Mouse (Mus musculus) cerebellum, adult 8-10 months (tissue): ENCODE data around the gene Clasrp.

Experiments
- DNase-seq: peaks from one replicate; pipeline ENCODE4 v3.0.0; 2022

Clasrp gene

DNA sequence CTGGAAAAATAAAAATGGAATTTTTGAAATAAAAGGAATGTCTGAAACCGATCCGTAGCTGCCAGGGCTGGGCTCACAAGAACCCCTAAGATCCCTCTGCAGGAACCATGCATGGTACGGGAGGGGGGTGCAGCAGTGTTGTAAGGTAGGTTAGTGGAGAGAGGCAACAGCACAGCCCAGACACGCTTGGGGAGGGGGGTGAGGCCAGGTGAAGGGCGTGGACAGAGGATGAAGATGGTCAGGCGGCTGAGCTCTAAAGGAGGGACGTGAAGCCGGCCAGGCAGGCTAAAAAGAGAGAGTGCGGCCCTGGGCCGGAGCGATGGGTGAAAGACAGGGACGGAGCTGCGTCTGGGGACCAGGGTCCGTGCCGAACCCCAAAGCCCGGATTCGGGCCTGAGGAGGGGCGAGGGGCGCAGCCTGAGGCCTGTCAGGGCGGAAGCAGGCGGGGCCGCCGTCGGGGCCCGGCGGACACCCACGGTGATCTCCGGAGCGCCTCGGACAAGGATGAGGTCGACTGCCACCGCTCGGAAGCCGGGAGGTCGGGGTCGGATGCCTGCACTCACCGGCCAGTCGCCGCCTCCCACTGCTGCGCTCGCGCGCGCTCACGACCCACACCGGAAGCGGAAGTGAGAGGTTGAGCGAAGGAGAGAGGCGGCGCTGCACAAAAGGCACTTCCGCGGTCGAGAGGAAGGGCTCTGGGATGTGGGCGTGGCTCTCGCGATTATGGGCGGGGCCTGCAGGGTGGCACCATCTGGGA is at the start of gene Clasrp:
Gene Clasrp, minus strand, starts transcription at position 638 of the 757 bp plus-strand sequence.
- peak; percentile 95 for DNase-seq

GRCm38 (mm10) chr7:19652614-19653013 is 48.3 kb upstream of the Clasrp start:
- no peak for DNase-seq

GRCm38 (mm10) chr7:19651063-19651786 is 46.9 kb upstream of the Clasrp start:
- no peak for DNase-seq

DNA sequence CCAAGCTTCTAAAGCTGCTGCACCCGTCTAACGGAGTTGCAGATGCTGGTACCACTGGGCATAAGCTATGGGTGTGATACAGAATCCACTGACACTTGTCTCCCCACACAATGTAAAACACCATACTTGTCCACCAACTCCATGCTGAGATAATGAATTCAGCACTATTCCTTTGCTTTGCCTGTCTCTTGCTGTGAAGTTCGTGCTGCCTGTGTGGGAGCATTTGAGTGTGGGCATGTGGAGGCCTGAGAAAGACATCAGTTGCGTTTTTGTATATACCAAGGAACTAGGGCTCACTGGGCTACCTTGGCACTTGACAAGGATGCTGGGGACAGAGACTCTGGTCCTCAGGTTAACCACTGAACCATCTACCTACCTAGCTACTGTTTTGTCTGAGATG is 36.9 kb upstream of the Clasrp start:
- DNase-seq = no peak

GRCm38 (mm10) chr7:19635074-19635827 is 31.0 kb upstream of the Clasrp start:
- DNase-seq = no peak

- no peak for DNase-seq
Measured at GRCm38 (mm10) chr7:19634591-19634990, 30.3 kb upstream of the Clasrp start.

GRCm38 (mm10) chr7:19633855-19634254 is 29.6 kb upstream of the Clasrp start:
- no peak for DNase-seq

DNA sequence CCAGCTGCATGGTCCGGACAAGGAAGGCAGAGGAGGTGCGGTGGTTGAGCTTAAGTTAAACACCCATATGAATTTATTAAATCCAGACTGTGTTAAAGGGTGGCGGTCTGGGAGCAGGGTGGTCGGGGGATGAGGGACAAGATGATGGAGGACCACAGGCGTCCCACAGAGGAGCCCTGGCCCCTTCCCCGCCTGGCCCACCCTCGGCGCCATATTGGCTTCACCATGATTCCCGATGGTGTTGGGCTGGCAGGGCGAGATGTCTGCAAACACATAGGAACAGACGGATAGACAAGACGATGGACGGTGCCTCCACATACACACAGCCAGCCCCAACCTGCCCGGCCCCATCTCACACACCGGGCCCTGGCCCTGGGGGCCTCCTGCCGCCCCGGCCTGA is 28.9 kb upstream of the Clasrp start:
- DNase-seq = no peak

- DNase-seq = no peak
Measured at GRCm38 (mm10) chr7:19632720-19633119, 28.4 kb upstream of the Clasrp start.

- no peak for DNase-seq
Measured at GRCm38 (mm10) chr7:19632275-19632674, 28.0 kb upstream of the Clasrp start.

DNA sequence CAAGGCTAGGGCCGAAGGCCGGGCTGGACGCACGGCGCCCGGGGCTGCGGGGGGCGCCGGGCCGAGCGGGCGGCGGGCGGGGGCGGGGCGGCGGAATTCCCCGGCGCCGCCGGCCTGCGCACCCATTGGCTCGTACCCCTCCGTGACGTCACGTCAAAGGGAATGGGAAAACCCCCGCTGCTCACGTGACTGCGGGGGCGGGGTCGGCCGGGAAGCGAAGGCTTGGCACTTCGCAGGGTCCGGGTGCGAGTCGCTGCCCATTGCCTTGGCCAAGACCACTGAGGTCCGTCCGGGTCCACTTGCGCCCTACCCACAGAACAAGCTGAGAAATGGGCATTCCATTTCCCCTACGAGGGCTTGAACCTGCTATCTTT is 25.1 kb upstream of the Clasrp start, which contains the start of gene Relb:
Gene Relb, minus strand, starts transcription at position 78 of the 374 bp plus-strand sequence.
- peak; percentile 85 for DNase-seq

DNA sequence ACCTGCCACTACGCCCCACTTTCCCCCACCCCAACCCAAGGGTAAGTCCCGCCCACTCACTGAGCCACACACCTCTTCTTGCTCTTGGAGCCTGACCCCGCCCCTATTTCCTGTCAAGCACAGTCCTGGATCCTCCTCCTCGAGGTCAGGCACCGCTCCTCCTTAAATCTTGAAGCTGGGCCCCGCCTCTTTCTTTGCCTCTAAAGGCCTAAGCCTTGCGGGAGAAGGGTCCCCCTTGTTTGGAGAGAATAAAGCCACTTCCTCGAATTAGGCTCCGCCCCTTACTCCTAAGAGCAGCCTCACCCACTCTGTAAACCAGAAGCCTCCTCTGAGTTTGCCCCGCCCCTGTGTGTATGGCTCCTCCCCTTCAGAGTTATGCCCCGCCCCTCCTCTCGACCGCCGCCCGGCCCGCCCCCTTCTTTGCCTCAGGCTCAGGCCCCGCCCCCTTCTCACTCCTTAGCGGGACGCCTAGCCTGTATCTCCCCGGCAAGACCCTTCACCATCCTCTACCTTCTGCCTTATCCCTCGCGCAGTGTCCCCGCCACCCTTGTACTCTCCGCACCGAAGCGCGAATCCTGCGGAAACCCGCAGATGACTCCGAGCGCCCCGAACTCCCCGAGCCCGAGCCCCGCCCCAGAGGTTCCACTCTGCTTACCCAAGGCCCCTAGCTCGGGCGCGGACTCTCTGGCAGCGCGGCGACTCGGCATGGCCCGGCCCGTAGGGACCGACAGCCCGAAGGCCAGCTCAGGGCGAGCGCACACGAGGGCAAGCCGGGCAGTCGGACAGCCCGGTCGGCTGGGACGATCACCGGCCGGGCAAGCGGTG is 24.5 kb upstream of the Clasrp start:
- DNase-seq = peak; percentile 81

- no peak for DNase-seq
Measured at GRCm38 (mm10) chr7:19628192-19628535, 23.9 kb upstream of the Clasrp start.

- DNase-seq = no peak
Measured at GRCm38 (mm10) chr7:19627721-19628120, 23.4 kb upstream of the Clasrp start.

DNA sequence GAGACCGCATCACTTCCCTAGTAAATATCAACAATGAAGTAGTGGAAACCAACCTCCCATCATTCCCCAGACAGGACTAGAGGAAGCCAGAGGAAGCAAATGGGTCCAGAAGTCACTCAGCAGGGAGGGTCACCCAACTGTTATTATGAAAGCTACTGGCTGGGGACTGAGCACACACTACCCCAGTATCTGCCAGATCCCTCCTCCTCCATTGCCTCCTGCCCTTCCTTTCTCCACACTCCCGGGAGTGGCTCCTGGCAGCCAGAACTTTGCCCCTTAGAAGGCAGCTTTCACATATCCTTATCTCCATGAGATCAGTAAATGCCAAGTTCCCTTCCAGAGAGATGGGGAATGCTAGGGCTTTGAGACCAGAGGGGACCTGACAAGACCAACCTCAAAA is 19.1 kb upstream of the Clasrp start:
- DNase-seq = no peak

- DNase-seq = no peak
Measured at GRCm38 (mm10) chr7:19622241-19622640, 18.0 kb upstream of the Clasrp start.

DNA sequence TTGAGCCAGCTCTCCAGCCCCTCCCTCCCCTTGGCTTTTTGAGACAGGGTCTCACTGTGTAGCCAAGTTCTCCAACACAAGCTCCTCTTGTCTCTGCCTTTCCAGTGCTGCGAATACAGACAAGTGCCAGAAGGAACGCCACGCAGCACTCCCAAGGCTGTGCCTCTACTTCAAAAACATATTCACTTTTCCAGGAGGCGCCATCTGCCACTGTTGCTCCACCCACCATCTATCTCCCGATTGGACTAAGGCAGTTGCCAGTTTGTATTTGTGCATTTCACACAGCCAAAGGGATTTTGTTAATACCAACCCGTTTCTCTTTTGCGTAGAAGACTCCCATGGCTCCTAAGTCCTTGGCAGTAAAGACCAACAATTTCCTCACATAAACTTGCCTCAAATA is 16.5 kb upstream of the Clasrp start:
- no peak for DNase-seq

DNA sequence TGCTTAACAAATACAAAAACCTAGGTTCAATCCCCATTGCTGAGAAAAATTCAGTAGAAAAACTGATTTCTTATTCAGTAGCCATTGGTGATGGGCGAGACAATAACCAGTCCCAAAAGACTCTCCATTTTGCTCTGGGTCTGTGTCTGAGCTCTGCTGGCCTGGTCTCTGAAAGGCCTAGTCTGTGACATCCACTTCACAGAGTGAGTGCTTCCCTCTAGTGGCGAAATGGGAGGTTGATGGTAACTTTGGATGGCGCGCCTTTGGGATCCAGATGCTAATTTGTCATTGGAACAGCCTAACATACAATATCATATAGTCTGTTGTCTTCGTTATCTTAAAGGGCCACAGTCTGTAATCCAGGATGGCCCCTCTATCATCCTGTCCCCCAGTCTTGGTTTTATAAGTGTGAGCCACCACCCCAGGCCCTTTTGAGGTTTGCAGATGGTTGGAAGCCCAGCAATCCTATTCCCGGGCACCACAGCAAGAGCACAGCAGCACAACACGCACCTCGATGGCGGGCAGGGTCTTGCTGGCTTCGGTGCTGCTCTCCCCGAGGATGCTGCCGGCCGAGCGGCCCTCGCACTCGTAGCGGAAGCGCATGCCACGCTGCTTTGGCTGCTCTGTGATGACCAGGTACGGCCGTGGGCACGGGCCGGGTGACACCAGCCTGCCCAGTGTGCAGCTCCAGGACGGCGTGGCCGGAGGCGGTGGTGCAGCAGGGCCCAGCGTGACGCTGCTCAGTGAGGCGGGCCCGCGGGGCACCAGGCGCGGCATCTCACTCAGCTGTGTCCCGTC is 14.9 kb upstream of the Clasrp start:
- DNase-seq = peak; percentile 77

- DNase-seq = no peak
Measured at GRCm38 (mm10) chr7:19615036-19615577, 10.8 kb upstream of the Clasrp start.

DNA sequence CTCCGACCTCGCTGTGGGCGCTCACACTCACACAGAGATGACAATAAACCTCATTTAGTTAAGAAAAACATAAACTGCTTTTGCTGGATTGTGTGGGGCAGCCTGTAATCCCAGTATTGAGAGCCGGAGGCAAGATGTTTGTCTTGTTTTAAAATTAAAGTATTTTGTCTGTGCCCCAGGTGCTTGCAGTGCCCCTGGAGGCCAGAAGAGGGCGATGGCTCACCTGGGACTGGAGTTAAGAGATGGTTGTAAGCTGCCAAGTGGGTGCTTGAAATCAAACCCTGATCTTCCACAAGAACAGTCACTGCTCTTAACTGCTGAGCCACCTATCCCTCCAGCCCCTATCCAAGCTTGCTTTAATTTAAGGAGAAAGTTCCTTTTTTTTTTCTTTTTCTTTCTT is 6.7 kb upstream of the Clasrp start:
- no peak for DNase-seq

DNA sequence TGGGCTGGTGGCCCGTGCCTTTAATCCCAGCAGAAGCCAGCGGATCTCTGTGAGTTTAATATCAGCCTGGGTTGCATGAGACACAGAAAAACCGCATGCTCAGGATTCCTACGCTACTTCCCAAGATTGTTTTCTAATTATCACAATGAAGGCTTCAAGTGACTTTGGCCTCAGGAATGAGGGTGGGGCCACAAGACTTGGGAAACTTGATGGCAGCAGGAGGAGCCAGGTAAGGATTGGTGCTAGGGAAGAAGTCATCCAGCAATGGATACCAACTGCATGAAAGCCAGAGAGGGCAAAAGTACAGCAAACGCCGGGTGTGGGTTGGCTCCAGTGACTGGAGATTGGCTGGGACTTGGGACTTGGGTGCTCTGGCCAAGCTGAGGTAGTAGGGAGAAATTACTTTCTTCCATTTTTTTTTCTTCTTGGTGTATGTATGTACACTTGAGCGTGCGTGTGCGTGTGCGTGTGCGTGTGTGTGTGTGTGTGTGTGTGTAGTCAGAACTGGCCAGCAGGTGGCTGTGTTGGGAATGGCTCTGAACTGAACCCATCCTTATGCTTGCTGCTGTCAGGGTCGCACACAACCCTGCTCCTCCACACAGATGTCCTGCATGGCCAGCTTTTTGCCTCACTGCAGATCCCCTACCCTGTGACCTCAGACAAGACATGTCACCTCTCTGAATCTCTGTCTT is 5.5 kb upstream of the Clasrp start:
- DNase-seq = no peak
